Mouse (Mus musculus): Measurements from ENCODE around the gene Dnah2.

Dnah2 gene

GRCm38 (mm10) chr11:69417449-69418384 is 131.2 kb downstream of the Dnah2 start:
- DNase-seq, result peak; percentile 50 to 56

- DNase-seq, result no peak
Measured at GRCm38 (mm10) chr11:69416921-69417448, 131.9 kb downstream of the Dnah2 start.

GRCm38 (mm10) chr11:69416509-69416908 is 132.4 kb downstream of the Dnah2 start:
- no peak for DNase-seq

DNA sequence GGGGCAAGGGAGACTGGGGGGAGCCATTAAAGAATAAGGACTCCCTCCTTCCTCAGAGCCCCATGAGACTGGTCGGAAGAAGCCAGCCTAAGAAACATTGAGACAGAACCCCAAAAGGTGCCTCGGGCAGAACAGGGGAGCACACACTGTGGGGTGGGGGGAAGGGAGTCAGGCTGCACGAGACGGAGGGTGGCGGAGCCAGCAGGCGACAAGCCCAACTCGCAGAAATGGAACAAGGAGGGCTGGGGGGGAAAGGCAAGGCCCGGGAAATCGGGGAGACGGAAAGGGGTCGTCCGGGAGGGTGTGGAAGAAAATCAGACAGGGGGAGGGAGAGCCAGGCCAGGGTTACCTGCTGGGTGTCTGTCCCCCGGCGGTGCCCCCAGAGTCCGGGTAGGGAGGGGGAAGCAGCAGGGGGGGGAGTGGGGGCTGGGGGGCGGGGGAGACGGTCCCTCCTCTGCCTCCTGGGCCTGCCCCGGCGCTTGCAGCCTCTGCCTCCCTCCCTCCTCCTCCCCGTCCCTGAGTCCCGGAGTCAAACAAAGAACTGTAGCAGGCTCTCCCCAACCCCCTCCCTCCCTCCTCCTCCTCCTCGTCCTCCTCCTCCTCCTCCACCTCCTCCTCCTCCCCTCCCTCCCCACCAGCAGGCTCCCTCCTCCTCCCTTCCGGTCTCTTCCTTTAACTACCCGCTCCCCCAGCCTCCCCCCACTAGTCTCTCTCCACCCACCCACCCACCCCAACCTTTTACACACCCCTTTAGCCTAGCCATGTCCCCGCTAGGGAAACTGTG is 133.1 kb downstream of the Dnah2 start:
- DNase-seq, result no peak

DNA sequence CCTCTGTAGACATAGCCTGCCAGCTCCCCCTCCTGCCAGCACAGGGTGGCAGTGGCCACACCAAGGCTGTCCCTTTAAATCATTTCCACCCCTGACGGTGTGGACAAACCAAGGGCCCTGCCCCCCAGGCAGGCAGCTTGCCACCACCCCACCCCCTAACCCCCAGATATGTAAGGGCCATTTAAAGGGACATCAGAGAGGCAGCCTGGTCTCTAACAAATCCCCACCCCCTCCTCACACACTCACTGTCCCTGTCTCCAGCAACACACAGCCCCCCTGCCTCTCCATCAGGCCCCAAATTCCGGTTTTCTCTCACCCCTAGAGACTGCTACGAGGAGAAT is 133.6 kb downstream of the Dnah2 start:
- DNase-seq, result no peak

DNA sequence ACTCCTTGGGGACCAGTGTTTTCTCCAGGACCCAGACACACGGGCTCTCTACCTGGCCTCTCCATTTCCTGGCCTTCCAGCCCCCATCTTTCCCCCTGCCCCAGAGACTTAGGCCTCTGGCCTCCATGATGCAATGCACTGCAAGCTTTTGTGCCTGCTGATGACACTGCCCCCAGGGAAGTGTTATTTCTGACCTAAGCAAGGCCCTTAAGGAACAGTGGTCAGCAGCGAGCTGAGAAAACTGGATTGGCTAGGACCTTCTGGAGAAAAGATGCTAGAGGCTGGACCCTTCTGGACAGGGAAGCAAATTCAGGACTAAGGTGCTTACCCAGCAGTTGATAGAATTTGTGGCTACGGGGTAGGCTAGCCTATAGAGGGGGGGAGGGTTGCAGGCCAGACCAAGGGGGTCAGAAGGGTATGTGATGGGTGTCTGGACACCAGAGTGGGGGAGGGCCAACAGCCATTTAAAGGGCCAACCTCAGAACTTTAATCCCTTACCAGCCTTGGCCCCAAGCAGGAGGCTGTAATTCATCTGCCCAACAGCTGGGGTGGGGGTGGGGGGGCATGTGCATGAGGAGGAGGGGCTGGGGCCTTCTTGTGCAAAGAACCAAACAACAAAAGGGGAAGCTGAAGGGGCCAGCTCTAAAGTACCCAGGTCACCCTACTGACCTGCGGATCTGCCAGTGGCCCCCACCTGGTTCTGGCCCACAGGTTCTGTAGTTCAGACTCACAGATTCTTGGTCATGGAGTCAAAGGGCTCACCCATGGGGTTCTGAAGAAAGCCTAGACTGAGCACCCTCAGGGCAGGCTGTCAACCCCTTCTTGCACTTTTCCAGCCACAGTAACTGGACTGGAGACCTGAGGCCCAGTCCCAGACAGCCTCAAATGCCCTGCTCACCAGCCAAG is 134.2 kb downstream of the Dnah2 start:
- no peak for DNase-seq

GRCm38 (mm10) chr11:69413221-69414181 is 135.4 kb downstream of the Dnah2 start, which contains the start of gene Kdm6b:
Gene Kdm6b, minus strand, starts transcription at chr11:69413675.
- no peak for DNase-seq

- no peak for DNase-seq
Measured at GRCm38 (mm10) chr11:69412548-69412947, 136.4 kb downstream of the Dnah2 start.

DNA sequence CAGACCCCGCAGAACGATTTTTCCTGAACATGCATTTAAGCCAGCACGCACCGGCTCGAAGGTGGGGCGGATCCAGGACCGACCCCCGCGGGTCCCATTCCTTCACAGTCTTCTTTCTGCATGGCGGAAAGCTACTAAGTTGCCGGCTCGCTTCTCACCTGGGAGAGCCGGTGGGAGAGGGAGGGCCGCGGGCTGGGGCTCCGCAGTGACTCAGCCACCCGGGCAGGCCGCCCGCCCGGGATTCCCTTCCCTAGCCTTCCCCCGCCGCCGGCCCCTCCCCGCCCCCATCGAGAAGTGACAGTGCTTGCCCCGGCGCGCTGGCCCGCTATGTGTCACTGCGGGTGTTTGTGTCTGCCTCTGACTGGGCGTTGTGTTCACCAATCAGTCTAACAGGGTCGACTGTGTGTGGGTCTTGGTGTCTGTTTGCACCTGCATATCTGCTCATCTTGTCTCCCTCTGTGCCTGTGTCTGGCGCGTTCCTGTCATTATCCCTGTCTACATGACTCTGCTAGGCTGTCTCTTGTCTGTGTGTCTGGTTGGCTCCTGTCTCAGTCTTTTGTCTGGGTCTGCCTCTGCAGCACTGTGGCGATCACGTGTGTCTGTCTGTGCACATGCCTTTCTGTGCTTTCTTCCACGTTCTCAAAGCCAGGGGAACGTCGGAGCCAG is 137.2 kb downstream of the Dnah2 start:
- DNase-seq, result peak; percentile 64 to 66

- DNase-seq, result peak; percentile 86 to 88
Measured at GRCm38 (mm10) chr11:69411073-69411535, 137.8 kb downstream of the Dnah2 start.

- DNase-seq, result peak; percentile 91 to 93
Measured at GRCm38 (mm10) chr11:69410310-69411072, 138.4 kb downstream of the Dnah2 start.

GRCm38 (mm10) chr11:69410045-69410309 is 138.9 kb downstream of the Dnah2 start:
- no peak for DNase-seq

DNA sequence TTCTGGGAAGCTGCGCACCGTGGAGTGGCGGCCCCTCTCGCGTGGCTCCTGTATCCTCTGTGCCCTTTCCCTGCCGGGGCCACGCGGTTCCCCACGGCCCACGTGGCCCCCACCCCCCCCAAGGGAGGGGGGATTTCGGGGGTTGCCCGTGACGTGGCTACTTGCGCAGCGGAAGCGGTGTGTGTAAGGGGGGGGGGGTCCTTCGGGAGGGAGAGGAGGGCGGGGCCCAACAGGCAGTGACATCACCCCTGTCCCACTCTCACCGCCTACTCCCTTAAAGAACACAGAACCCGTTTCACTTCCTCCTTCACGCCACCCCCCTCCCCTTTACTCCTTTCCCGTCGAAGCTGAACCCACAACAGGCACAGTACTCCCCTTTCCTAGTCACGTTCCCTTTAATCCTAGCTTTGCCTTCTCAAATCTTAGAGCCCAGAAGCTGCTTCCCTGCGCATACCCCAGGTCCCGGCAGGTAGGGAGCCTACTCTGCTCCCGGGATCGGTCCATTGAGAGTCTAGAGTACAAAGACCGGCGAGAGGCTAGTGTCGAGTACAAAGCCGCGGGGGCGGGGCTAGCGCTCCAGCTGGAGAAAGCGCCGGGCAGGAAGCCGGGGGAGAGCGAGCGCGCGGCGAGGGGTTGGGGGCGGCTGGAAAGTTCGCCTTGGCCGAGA is 139.4 kb downstream of the Dnah2 start:
- DNase-seq, result peak; percentile 94 to 95

DNA sequence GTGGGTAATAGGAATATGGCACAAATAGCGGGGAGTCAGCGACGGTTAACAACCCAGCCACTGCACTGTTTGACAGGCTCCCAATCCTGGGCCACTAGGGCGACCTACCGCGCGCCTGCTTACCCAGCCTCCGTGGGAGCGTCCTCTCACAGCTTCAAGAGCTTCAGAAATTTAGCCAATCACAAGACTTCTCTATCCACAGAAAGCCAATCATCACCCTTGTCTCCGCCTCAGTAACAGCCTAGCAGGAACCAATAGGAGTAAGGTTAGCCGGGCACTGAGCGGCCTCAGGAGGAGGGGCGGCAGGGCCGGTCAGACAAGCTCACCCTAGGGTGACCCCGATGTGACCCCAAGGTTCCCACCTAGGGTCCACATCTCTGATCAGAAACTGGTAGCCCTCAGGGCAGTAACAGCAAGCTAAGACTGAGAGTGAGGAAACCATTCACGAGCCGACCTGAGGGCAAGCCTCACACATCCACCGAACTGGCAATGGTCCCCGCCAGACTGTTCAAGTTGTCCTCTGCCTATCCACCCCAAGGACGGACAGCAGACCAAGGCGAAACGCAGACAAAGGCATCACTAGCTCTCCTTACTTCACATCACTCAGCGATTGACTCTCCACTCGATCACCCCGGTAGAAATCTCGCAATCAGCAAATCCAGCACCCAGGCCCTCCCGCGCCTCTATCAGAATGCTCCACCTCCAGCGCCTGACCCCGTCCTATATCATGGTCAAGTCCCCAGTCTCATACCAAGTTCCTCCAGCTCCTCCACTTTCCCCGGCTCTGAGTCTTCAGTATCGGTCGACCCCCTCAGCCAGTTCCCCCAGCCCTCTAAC is 140.2 kb downstream of the Dnah2 start:
- peak; percentile 77 to 78 for DNase-seq

DNA sequence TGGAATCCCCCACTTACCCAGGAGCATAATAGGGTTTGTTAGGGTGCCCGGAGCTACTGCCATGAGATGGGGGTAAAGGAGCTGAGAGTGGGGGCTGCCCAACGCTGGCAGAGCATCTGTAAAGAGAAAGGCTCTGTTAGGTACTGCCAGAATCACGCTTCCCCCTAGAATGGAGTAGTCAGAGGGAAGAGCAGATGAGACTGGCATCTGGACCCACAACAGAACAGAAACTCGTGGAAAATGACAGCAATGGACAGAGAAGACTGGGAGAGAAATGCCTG is 141.2 kb downstream of the Dnah2 start:
- DNase-seq, result no peak

- DNase-seq, result no peak
Measured at GRCm38 (mm10) chr11:69406867-69407723, 141.8 kb downstream of the Dnah2 start.

DNA sequence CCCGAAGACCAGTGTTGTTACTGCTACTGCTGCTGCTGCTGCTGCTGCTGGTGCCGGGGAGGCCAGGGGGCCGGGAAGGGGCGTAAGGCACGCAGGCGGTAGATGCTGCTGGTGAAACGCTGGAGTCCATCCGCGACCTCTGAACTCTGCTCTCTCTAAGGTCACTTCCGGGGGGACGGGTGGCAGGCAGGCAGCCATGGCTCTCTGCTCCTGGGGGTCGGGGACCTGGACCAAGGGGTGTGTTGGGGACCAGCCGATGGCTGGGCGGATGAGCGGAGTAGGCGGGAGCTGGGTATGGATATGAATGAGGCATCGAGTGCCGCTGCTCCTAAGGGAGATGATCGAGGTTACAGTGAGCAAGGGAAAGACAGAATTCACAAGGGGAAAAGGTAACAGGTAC is 142.6 kb downstream of the Dnah2 start:
- DNase-seq, result no peak

Measured in B cell, adult 2 months (primary cell).